Mouse (Mus musculus): Measurements from ENCODE around the gene Wfdc6a. TPM values are rescaled to one million over a fixed set of nuclear protein-coding genes. Genes with fewer than 3 reads are reported as not detected.

Gene Wfdc6a
- total and polyA plus RNA-seq, 3 experiments: not detected

DNA sequence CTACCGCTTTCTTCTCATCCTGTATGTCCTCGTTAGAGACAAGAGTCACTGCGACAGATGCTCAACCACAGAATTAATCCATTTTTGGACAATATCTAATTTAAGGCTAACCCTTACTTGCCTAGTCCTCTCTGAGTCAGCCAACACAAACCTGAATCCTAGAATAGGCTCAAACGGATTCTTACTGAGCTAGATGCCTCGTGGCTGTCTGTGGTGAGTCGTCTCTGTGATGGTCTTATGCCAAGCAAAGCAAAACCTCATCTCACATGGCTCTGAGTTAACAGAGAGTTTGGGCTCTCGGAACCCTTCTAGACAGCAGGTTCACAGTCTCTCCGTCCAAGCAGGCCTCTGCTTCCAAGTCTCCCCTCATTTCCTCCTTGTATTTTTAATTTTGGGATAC lies 19.2 kb upstream of the Wfdc6a start:
- no peak overlapping the region for H3K9ac ChIP-seq (ENCODE audit: control insufficient read depth, low read depth, low read length, poor library complexity, severe bottlenecking)
- no peaks in the 10 kb centered on the region for H3K4me1 ChIP-seq (ENCODE audit: control insufficient read depth in 1 of 2, insufficient read depth in 2 of 2, low read length in 2 of 2)
- H3K27ac ChIP-seq (ENCODE audit: control insufficient read depth, low read depth, low read length): no peak overlapping the region
- TF ChIP-seq GABPA (IDR thresholded peaks at IDR 0.05; ENCODE audit: low read depth, low read length) (no peak), NRF1 (IDR thresholded peaks at IDR 0.05; ENCODE audit: insufficient read depth, low read depth, low read length, poor library complexity, severe bottlenecking) (no peak), ETS1 (IDR thresholded peaks at IDR 0.05; ENCODE audit: low read depth, low read length) (no peak), HCFC1 (IDR thresholded peaks at IDR 0.05; ENCODE audit: low read depth, low read length) (no peak), CTCF (IDR thresholded peaks at IDR 0.05 in 2 of 3, conservative IDR thresholded peaks at IDR 0.05 in 1 of 3; ENCODE audit: control insufficient read depth in 1 of 3, insufficient read depth in 1 of 3, low read depth in 2 of 3, low read length in 3 of 3, poor library complexity in 1 of 3, severe bottlenecking in 1 of 3) (no peak), MAZ (IDR thresholded peaks at IDR 0.05; ENCODE audit: low read depth, low read length) (no peak), E2F4 (IDR thresholded peaks at IDR 0.05; ENCODE audit: borderline replicate concordance, low read depth, low read length) (no peak), NELFE (IDR thresholded peaks at IDR 0.05; ENCODE audit: low read depth, low read length) (no peak), TAL1 (IDR thresholded peaks at IDR 0.05; ENCODE audit: low read length) (no peak), MAX (IDR thresholded peaks at IDR 0.05; ENCODE audit: low read length) (no peak), JUND (IDR thresholded peaks at IDR 0.05; ENCODE audit: low read depth, low read length) (no peak), TBP (IDR thresholded peaks at IDR 0.05; ENCODE audit: low read depth, low read length) (no peak), KAT2A (conservative IDR thresholded peaks at IDR 0.05; ENCODE audit: low read depth, low read length) (no peak), USF2 (IDR thresholded peaks at IDR 0.05; ENCODE audit: borderline replicate concordance in 1 of 2, insufficient read depth in 1 of 2, low read depth in 1 of 2, low read length in 2 of 2) (no peak), TCF12 (IDR thresholded peaks at IDR 0.05; ENCODE audit: low read depth, low read length) (no peak), RAD21 (IDR thresholded peaks at IDR 0.05; ENCODE audit: low read depth, low read length) (no peak), SIN3A (IDR thresholded peaks at IDR 0.05; ENCODE audit: low read length) (no peak), POLR2AphosphoS5 (IDR thresholded peaks at IDR 0.05; ENCODE audit: borderline replicate concordance, low read depth, low read length) (no peak), CHD2 (IDR thresholded peaks at IDR 0.05; ENCODE audit: low read length) (no peak)
- no peak overlapping the region for H3K4me3 ChIP-seq (ENCODE audit: control insufficient read depth in 1 of 2, insufficient read depth in 1 of 2, low read depth in 2 of 2, low read length in 2 of 2)
- no peaks in the 10 kb centered on the region for H3K79me2 ChIP-seq (ENCODE audit: control insufficient read depth, insufficient read depth, low read length, poor library complexity)
- no peaks in the 10 kb centered on the region for H3K36me3 ChIP-seq (ENCODE audit: control insufficient read depth in 1 of 2, insufficient read depth in 2 of 2, low read length in 2 of 2)
- DNase-seq (ENCODE audit: low read depth, low spot score): no peak
- H3K27me3 ChIP-seq (ENCODE audit: control insufficient read depth in 1 of 2, insufficient read depth in 2 of 2, low read length in 2 of 2): peaks cover 7 to 10% of the 10 kb centered on the region in 2 experiments
- H3K9me3 ChIP-seq (replicated peaks; ENCODE audit: insufficient read depth, low read length): no peaks in the 10 kb centered on the region

GRCm38 (mm10) chr2:164603482-164603881 lies 18.2 kb upstream of the Wfdc6a start:
- no peak overlapping the region for H3K4me3 ChIP-seq (ENCODE audit: control insufficient read depth in 1 of 2, insufficient read depth in 1 of 2, low read depth in 2 of 2, low read length in 2 of 2)
- H3K27ac ChIP-seq (ENCODE audit: control insufficient read depth, low read depth, low read length): no peak overlapping the region
- H3K36me3 ChIP-seq (ENCODE audit: control insufficient read depth in 1 of 2, insufficient read depth in 2 of 2, low read length in 2 of 2): no peaks in the 10 kb centered on the region
- H3K9me3 ChIP-seq (replicated peaks; ENCODE audit: insufficient read depth, low read length): no peaks in the 10 kb centered on the region
- TF ChIP-seq ZC3H11A (IDR thresholded peaks at IDR 0.05; ENCODE audit: low read depth, low read length): peak; percentile 16
- no peak for TF ChIP-seq TAL1 (IDR thresholded peaks at IDR 0.05; ENCODE audit: low read length)
- TF ChIP-seq ZKSCAN1 (IDR thresholded peaks at IDR 0.05; ENCODE audit: low read depth, low read length): no peak
- peak; percentile 47 for TF ChIP-seq RAD21 (IDR thresholded peaks at IDR 0.05; ENCODE audit: low read depth, low read length)
- TF ChIP-seq SMC3 (IDR thresholded peaks at IDR 0.05; ENCODE audit: low read depth, low read length): peak; percentile 30
- peak; percentile 30 to 46 (median 31); a peak in 5 of 6 replicates for TF ChIP-seq CTCF (IDR thresholded peaks at IDR 0.05 in 2 of 3, conservative IDR thresholded peaks at IDR 0.05 in 1 of 3; ENCODE audit: control insufficient read depth in 1 of 3, insufficient read depth in 1 of 3, low read depth in 2 of 3, low read length in 3 of 3, poor library complexity in 1 of 3, severe bottlenecking in 1 of 3)
- no peaks in the 10 kb centered on the region for H3K79me2 ChIP-seq (ENCODE audit: control insufficient read depth, insufficient read depth, low read length, poor library complexity)
- H3K4me1 ChIP-seq (ENCODE audit: control insufficient read depth in 1 of 2, insufficient read depth in 2 of 2, low read length in 2 of 2): no peaks in the 10 kb centered on the region
- peak; percentile 7 for DNase-seq (ENCODE audit: low read depth, low spot score)
- H3K9ac ChIP-seq (ENCODE audit: control insufficient read depth, low read depth, low read length, poor library complexity, severe bottlenecking): no peak overlapping the region
- H3K27me3 ChIP-seq (ENCODE audit: control insufficient read depth in 1 of 2, insufficient read depth in 2 of 2, low read length in 2 of 2): peaks cover 7 to 10% of the 10 kb centered on the region in 2 experiments

Measured in MEL (cell line).